Mouse (Mus musculus) liver, embryonic 16.5 days (tissue): ENCODE results near the gene Senp8. TPM values are rescaled to one million over a fixed set of nuclear protein-coding genes. Genes with fewer than 3 reads are reported as not detected.
"Not testable (repeated sequence)": the region's sequence is repeated elsewhere in the genome, so short reads cannot be mapped to it uniquely, and the experiment has no call there.

Source experiments
- ATAC-seq: fragments of 200-750 bp; cut with Nextera tagmentation; 2 replicates; pipeline ENCODE4 v1.8.0; 2017; ENCODE audit warnings: low read depth, mild to moderate bottlenecking, moderate number of reproducible peaks, moderate library complexity
- H3K27ac ChIP-seq: fragments of 300-500 bp; sonication (generic); 2 replicates; pipeline ENCODE4 v1.5.1; 2014; ENCODE audit warnings: mild to moderate bottlenecking, low read length
- H3K27me3 ChIP-seq: fragments of 300-500 bp; sonication (generic); 2 replicates; pipeline ENCODE4 v1.6.1; 2014; ENCODE audit warnings: low read depth, low read length, mixed read lengths; ENCODE audit not compliant: control insufficient read depth, insufficient read depth
- H3K36me3 ChIP-seq: fragments of 300-500 bp; sonication (generic); 2 replicates; pipeline ENCODE4 v1.6.1; 2014; ENCODE audit warnings: mild to moderate bottlenecking; ENCODE audit not compliant: control insufficient read depth, insufficient read depth
- H3K4me1 ChIP-seq: fragments of 300-500 bp; sonication (generic); 2 replicates; pipeline ENCODE4 v1.6.1; 2014; ENCODE audit warnings: low read depth, low read length, mixed read lengths; ENCODE audit not compliant: control insufficient read depth
- H3K4me2 ChIP-seq: fragments of 300-500 bp; sonication (generic); 2 replicates; pipeline ENCODE4 v1.6.1; 2014; ENCODE audit warnings: low read depth, low read length, mixed read lengths
- H3K4me3 ChIP-seq: fragments of 300-500 bp; sonication (generic); 2 replicates; pipeline ENCODE4 v1.5.1; 2014; ENCODE audit warnings: low read depth, mild to moderate bottlenecking, low read length
- H3K9ac ChIP-seq: fragments of 300-500 bp; sonication (generic); 2 replicates; pipeline ENCODE4 v1.6.1; 2014; ENCODE audit warnings: low read depth, low read length
- H3K9me3 ChIP-seq: fragments of 300-500 bp; sonication (generic); replicated peaks from 2 replicates; pipeline ENCODE4 v1.6.1; 2016; ENCODE audit warnings: low read length; ENCODE audit not compliant: control insufficient read depth
- WGBS: fragments of 180-500 bp; shearing (Covaris S2); extraction: QIAGEN DNeasy Blood & Tissue Kit; methylation state at CpG from one replicate; pipeline ENCODE4 v1.1.7; 2014; ENCODE audit not compliant: insufficient replicate concordance; 5-methylcytosine and 5-hydroxymethylcytosine counted together
- polyA plus RNA-seq: library from polyadenylated mRNA; unstranded; fragments of >200 nt; fragmentation: Nextera tagmentation; extraction: Ambion mirVana; gene quantifications from 2 replicates; pipeline ENCODE4 v1.2.1, GENCODE M21; 2015

Senp8 gene
- 3.2 and 3.6 TPM in 2 replicates for polyA plus RNA-seq

DNA sequence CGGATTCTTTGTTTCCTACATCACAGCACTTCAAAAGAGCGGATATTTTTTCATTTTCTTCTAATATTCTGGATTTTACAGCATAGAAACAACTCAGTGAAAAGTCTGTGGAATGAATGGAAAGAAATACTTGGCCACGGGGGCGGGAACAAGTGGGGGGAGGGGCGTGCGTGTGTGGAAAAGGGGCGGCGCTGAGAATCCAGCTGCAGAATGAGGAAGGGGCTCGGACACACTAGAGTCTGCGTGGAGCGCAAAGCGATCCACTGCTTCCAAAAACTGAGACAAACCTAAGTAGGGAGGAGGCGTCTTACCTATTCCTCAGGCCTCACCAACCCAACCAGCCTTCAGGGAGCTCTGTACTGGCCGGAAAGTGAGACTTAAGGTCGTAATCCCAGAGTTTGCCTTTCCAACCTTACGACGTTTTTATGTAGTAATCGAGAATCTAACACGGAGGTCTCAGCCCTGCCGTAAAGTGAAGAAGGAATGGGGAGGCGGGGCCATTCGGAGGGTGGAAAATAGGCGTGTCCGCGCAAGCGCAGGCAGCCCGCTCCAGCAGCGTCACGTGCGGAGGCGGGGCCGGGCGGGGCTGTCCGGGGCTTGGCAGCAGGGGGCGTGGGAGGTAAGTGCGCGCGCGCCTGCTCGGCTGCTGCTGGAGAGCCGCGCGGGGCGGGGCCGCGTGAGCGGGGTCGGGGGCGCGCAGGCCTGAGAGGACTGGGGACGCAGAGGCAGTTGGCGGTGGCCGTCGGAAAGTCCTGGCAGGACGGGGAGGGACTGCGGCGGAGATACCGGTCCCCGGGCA is at the start of gene Senp8, which contains the start of gene Myo9a:
TSS of gene Senp8 (minus strand) at position 444 of the 799 bp plus-strand sequence.
TSS of gene Myo9a (plus strand) at position 630 of the 799 bp plus-strand sequence.
- peak within 1 kb of the TSS; percentile 94 for H3K4me3 ChIP-seq

DNA sequence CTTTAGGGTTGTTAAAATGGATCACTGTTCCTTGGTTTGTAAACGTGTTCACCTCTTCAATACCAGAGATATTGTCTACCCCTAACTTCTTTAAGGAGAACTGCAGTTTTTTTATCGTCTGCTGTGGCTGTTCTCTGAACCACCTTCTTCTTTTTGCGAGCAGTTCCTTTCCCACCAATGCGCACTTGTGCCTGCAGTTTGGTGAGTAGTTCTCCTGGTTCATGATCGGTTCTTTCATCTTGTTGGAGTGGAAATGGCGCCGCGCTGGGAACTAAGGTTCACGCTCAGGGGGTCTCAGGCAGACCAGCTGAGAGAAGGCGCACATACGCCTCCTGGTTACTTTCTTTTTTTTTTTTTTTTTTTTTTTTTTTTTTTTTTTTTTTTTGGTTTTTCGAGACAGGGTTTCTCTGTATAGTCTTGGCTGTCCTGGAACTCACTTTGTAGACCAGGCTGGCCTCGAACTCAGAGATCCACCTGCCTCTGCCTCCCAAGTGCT is 16.5 kb upstream of the Senp8 start:
- not testable (repeated sequence) for H3K4me2 ChIP-seq, H3K36me3 ChIP-seq, H3K9ac ChIP-seq, H3K9me3 ChIP-seq, H3K4me3 ChIP-seq, H3K27me3 ChIP-seq, ATAC-seq, H3K27ac ChIP-seq, H3K4me1 ChIP-seq
- 85% methylated on average over 11 of the region's 13 CpGs for WGBS

More for the DNA sequence above, at the start of gene Senp8, which contains the start of gene Myo9a:
- ATAC-seq = peak; percentile 89
- Histone ChIP-seq H3K9me3 (no peaks in the 10 kb centered on the region), H3K36me3 (no peaks in the 10 kb centered on the region), H3K27me3 (no peaks in the 10 kb centered on the region), H3K4me2 (peak within 1 kb of the TSS; percentile 95), H3K27ac (peak within 1 kb of the TSS; percentile 93), H3K9ac (peak within 1 kb of the TSS; percentile 90), H3K4me1 (peaks cover 20% of the 10 kb centered on the region)
- WGBS = under 1% methylated on average over 59 of the region's 59 CpGs

DNA sequence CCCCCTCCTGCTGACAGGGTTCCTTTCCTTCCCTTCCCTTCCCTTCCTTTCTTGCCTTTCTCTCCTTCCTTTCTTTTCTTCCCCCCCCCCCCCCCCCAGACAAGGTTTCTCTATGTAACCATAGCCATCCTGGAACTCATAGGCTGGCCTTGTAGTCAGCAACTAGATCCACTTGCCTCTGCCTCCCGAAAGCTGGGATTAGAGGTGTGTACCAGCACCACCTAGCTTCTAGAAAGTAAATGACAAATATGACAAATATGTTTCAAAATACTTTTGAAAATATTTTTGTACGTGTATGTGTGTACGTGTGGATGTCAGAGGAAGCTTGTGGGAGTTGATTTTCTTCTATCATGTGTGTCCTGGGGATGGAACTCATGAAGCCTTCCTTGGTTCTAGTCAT is 10.0 kb upstream of the Senp8 start:
- no peak overlapping the region for H3K9ac ChIP-seq
- H3K27me3 ChIP-seq = no peaks in the 10 kb centered on the region
- no peak for ATAC-seq
- no peaks in the 10 kb centered on the region for H3K9me3 ChIP-seq
- H3K4me1 ChIP-seq = no peaks in the 10 kb centered on the region
- H3K4me2 ChIP-seq = no peak overlapping the region
- no peak overlapping the region for H3K4me3 ChIP-seq
- no peak overlapping the region for H3K27ac ChIP-seq
- WGBS = 41% methylated on average over 3 of the region's 3 CpGs
- H3K36me3 ChIP-seq = no peaks in the 10 kb centered on the region

DNA sequence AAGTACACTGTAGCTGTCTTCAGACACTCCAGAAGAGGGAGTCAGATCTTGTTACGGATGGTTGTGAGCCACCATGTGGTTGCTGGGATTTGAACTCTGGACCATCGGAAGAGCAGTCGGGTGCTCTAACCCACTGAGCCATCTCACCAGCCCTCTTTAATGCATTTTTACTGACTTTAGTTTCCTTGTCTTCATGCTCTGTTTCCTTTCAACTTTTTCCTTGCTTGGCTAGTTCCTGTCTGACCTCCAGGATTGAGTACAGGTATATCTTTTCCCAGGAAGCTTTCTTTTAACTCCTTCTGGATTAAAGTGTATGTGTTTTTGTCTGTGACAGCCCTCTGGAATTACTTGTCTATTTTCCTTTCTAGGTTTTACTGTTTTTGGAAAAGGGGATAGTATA is 6.5 kb upstream of the Senp8 start:
- H3K4me2 ChIP-seq, H3K4me3 ChIP-seq, H3K4me1 ChIP-seq, ATAC-seq, H3K9ac ChIP-seq, H3K36me3 ChIP-seq, H3K9me3 ChIP-seq, H3K27ac ChIP-seq, H3K27me3 ChIP-seq: not testable (repeated sequence)
- 80% methylated on average over 2 of the region's 3 CpGs for WGBS

DNA sequence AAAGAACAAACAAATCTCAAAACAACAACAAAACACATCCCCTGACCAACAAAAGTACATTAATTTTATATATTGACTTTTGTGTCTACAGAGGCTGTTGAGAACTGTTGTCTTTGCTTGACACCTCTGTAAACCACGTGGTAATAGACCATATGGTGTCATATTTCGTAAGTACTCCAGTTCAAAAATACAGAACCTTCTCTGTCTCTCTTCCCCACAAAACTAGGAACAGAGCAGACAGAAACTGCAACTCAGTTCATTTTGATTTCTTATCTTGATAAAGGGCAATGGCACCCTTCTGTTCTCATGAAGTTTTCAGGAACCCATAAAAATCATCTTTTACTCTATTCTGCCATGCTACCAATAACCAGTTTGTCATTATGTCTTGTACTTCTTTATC is 4.7 kb upstream of the Senp8 start:
- Histone ChIP-seq H3K4me3 (no peak overlapping the region), H3K4me1 (peaks cover 5% of the 10 kb centered on the region), H3K4me2 (no peak overlapping the region), H3K27me3 (no peaks in the 10 kb centered on the region), H3K27ac (no peak overlapping the region), H3K9ac (no peak overlapping the region), H3K36me3 (no peaks in the 10 kb centered on the region), H3K9me3 (no peaks in the 10 kb centered on the region)
- no peak for ATAC-seq
- 42% methylated on average over 2 of the region's 2 CpGs for WGBS

DNA sequence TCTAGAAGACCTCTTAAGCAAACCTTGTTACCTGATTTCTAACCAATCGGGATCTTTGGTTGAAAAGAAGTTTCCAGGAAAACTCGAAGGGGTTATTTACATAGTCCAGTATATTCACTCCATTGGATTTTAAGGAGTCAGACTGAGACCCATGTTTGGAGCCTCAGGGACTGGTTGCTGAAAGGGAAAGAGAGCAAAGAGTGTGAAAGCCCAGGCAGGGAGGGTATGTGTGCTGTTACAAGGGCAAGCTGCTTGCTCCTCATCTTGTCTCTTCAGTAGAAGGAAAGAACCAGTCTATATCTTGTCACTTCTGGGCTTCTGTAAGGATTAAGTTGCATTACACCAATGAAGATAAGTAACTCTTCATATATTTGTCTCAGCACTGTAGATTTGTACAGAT is 1.5 kb upstream of the Senp8 start:
- Histone ChIP-seq H3K4me1 (peaks cover 20% of the 10 kb centered on the region), H3K36me3 (no peaks in the 10 kb centered on the region), H3K27ac (no peak overlapping the region), H3K27me3 (no peaks in the 10 kb centered on the region), H3K9me3 (no peaks in the 10 kb centered on the region), H3K4me2 (peak overlapping the region; percentile 95), H3K4me3 (peak overlapping the region; percentile 94), H3K9ac (peak overlapping the region; percentile 90)
- no peak for ATAC-seq
- 7% methylated on average over 2 of the region's 2 CpGs for whole genome bisulfite sequencing

DNA sequence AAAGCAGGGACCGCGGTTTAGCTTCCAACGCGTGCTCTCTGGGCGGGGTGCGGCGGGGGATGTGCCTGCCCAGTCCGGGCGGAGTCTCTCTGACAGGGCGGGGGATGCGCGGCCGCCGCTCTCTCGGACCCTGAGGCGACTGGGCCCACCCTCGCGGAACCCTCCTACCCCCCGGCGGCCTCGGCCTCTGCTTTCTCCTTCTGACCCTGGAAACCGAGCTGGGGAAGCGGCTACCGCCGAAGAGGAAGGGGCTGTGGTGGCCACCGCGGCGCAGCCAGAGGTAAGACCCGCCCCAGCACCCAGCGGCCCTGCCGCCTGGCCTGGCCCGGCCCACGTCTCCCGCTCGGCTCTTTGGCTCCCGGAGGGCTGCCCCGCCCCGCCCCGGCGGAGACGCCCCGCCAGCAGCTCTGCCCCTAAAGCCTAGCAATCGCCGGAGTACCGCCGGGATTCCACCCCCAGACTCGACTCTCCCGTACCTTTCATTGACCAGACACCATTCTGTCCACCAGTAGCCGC is 614 bp upstream of the Senp8 start:
- peak overlapping the region; percentile 95 for H3K4me2 ChIP-seq
- ATAC-seq = peak; percentile 89
- no peaks in the 10 kb centered on the region for H3K36me3 ChIP-seq
- WGBS = under 1% methylated on average over 41 of the region's 49 CpGs
- no peaks in the 10 kb centered on the region for H3K27me3 ChIP-seq
- H3K9me3 ChIP-seq = no peaks in the 10 kb centered on the region
- peak overlapping the region; percentile 94 for H3K4me3 ChIP-seq
- peaks cover 20% of the 10 kb centered on the region for H3K4me1 ChIP-seq
- H3K27ac ChIP-seq = peak overlapping the region; percentile 93
- peak overlapping the region; percentile 90 for H3K9ac ChIP-seq

DNA sequence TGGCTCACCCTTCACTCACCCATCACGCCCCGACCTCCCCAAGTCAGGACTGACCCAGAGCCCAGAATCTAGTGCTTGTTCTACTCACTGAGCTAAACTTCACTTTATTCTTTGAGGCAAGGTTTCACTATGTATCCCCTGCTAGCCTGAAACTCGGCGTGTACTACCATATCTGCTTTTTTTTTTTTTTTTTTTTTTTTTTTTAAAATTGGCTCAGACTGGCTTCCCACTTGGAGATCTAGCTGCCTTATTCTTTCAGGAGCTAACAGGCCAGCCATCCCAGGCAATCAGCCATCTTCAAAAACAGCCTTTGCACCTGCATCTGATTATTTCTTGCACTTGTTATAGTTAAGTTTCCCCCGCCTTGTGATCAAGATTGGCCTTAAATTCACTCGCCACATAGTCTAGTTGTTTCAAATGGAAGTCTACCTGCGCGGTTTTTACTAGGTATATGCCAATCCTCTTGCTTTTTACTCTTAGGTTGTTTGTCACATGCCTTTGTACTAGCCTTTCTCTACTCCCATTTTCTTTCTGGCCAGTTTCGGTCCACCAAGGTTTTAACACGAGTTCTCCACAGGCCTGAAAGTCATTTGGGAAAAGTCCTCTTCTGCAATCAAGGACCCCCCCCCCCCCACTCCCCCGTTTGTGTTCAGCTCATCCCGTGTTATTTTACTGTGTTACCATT is 787 bp downstream of the Senp8 start:
- no peak for ATAC-seq
- Histone ChIP-seq H3K9ac (peak overlapping the region; percentile 67), H3K4me3 (peak overlapping the region; percentile 94), H3K27me3 (no peaks in the 10 kb centered on the region), H3K36me3 (no peaks in the 10 kb centered on the region), H3K9me3 (no peaks in the 10 kb centered on the region), H3K4me2 (peak overlapping the region; percentile 95), H3K27ac (peak overlapping the region; percentile 89), H3K4me1 (peaks cover 20% of the 10 kb centered on the region)
- 22% methylated on average over 12 of the region's 12 CpGs for WGBS
